Mouse (Mus musculus) lung, postnatal 25 days (tissue): Measurements from ENCODE around the gene Mblac2.

Source experiments
- DNase-seq: peaks from one replicate; pipeline ENCODE4 v3.0.0; 2022; ENCODE audit warnings: low spot score

The Mblac2 gene

DNA sequence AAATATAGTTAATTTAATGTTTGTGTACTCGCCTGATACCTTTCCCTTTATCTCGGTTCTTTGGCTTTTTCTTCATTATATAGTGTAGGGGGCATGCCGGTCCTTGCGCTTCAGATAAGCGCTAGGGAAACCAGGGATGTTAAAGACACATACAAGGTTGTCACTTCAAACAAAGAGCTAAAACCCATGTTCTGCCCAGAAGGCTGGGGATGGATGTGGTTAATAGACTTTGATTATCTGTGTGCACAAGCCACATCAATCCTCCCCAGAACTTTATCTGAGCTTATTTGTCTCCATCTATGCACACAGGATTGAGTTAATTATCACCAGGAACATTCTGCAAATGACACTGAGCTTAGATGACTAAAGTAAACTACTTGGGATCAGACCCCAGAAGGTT lies 25.5 kb downstream of the Mblac2 start:
- no peak for DNase-seq

GRCm38 (mm10) chr13:81740898-81741297 lies 29.8 kb downstream of the Mblac2 start:
- DNase-seq, result no peak

GRCm38 (mm10) chr13:81743391-81744091 lies 32.4 kb downstream of the Mblac2 start:
- no peak for DNase-seq

GRCm38 (mm10) chr13:81744092-81744396 lies 32.9 kb downstream of the Mblac2 start:
- DNase-seq, result no peak

DNA sequence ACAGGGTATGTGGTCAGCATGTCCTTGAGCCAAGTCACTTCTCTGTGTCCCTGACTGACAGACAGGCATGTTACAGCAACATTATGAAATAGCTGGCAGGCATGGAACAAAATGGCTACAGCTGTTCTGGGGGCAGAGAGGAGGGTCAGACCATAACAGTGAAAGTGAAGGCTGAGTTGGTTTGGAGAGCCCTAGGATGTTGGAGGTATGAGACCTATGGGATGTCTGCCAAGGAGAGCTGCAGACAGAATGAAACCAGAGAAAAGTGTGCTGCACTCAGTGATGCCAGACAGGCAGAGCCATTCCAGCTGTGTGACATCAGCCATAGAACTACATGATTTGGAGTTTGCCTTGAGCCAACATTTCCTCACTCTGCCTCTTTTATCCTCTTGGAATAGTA lies 43.7 kb downstream of the Mblac2 start:
- no peak for DNase-seq

- DNase-seq, result no peak
These were observed 44.2 kb downstream of the Mblac2 start for GRCm38 (mm10) chr13:81755324-81755723.

- peak; percentile 20 for DNase-seq
These were observed 46.0 kb downstream of the Mblac2 start for GRCm38 (mm10) chr13:81757058-81757660.

DNA sequence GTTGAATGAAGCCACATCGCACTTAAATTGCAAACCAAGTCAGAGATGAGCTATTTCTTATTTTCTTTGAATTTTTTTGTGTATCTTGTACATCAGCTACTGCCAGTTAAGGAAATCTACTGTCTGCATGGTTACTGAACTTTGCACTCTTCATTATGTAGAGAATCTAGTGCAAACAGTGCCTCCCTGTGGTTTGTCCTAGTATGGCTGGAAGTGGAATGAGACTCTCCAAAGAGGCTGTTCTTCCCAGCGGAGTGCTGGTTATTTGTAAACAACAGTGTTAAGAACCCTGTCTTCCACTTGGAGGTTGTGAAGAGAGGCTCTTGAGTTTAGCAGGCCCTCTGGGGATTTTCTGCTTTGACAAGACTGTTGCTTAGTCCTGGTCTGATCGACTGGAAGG lies 49.2 kb downstream of the Mblac2 start:
- peak; percentile 29 for DNase-seq

DNA sequence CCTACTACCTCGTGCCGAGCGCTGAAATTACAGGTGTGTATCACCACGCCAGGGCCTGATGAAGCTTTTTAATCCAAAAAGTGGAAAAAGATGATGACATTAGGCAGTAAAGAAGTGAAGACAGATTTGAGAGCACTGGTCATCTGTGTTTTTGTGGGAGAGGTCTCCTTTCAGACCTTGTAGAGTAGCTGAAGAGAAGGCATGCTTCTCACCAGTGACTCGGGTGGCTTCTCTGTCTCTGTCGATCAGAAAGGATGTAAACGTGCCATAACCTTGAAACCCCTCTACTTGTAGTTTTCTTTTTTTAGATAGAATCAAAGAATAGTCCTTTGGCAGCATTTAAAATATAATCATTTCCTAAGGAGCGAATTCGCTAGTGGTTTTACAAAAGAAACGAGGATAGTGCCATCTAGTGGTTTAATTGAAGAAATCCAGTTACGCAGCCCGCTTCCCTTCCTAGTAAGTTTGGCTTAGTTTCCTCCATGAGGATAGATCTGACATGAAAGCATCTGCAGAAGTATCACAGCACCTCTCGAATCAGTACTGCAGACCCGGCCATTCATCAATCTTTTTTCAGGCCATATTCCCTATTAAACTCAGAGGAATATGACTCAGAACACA lies 50.5 kb downstream of the Mblac2 start:
- DNase-seq, result peak; percentile 41

GRCm38 (mm10) chr13:81764173-81764572 lies 53.0 kb downstream of the Mblac2 start:
- no peak for DNase-seq

- DNase-seq, result peak; percentile 61
These were observed 56.0 kb downstream of the Mblac2 start for GRCm38 (mm10) chr13:81767038-81767659.

DNA sequence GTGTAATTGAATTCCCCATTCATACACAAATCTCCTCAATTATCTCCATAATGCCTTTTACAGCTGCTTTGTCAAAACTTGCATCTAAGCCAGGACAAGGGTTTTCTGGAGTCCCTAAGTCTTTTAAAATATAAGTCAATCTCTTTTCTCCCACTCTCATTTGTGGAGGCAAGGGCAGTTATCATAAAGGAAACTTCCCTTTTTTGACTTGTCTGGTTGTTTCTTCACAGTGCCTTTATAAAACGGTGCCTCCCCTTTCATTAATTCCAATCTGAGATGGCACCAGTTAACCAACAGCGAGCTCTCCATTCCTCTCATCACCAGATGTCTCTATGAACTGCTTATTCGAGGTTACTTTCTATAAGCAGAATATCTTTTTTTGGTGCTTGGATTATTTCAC lies 65.1 kb downstream of the Mblac2 start:
- DNase-seq, result no peak

GRCm38 (mm10) chr13:81782475-81782874 lies 71.3 kb downstream of the Mblac2 start:
- DNase-seq, result no peak

GRCm38 (mm10) chr13:81782971-81783404 lies 71.8 kb downstream of the Mblac2 start, which contains the start of gene Cetn3:
Gene Cetn3, plus strand, starts transcription at chr13:81783077.
- DNase-seq, result peak; percentile 95

DNA sequence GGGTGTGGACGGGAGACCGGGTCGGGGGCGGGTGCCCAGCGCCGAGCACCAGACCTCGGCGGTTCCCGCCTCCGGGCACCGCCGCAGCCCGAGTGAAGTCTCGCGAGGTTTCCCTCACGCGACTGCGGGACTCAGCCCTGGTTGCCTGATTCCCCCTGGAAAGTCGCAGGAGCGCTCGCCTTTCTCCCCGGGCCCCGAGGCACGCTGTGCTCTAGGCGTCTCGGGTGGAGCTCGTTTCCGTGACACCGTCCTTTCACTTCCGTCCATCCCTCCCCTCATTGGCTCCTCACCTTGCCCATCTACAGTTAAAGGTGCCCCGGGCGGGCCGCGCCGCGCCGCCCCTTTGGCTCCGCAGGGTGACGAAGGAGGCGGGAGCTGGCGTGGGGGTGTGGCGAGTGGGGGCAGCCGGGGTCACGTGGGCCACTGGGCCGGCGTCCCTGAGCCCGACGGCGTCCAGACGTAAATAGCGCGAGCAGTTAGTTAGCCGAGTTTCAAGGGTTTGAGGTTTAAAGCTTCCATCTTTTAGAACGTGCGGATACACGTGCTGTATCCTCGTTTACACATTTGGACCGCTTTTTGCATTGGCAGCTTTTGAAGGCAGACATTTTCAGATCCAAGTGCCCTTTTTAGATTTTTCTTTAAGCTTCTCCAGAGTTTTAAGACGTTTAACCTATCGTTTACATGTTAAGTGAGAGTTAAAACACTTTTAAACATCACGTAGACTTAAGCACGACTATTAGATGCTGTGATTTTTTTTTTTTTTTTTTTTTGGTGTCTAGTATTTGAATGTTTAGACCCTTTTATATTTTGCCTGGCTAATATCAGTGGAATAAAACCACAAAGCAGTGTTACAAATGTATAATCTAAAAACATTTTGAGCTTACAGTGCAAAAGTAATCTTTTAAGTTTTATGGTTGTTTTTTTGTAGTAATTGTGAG lies 72.5 kb downstream of the Mblac2 start:
- peak; percentile 98 for DNase-seq

- DNase-seq, result no peak
These were observed 74.8 kb downstream of the Mblac2 start for GRCm38 (mm10) chr13:81785766-81786480.

GRCm38 (mm10) chr13:81790160-81790559 lies 79.0 kb downstream of the Mblac2 start:
- DNase-seq, result no peak

DNA sequence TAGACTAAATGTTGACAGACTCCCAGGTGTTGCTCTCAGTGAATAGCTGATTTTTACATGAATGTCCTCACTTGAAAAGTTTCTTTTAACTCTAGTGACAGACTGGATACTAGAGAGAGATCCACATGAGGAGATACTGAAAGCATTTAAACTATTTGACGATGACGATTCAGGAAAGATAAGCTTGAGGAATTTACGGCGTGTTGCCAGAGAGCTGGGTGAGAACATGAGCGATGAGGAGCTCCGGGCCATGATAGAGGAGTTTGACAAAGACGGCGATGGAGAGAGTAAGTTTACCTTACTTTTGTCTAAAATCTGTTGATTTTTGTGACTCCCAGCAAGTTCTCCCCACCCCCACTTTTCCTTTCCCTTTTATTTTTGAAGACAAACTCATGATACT lies 80.7 kb downstream of the Mblac2 start:
- peak; percentile 6 for DNase-seq

- DNase-seq, result peak; percentile 7
These were observed 82.7 kb downstream of the Mblac2 start for GRCm38 (mm10) chr13:81793850-81794249.

GRCm38 (mm10) chr13:81801121-81801520 lies 90.0 kb downstream of the Mblac2 start:
- DNase-seq, result peak; percentile 1
